Mouse (Mus musculus) gastrocnemius, adult 8-10 months (tissue): ENCODE results near the gene Cox8c. TPM values are rescaled to one million over a fixed set of nuclear protein-coding genes. Genes with fewer than 3 reads are reported as not detected.

Experiments used
- DNase-seq, 2 experiments: peaks; one replicate each; pipeline ENCODE4 v3.0.0; 2022; ENCODE audit warnings: low spot score in 2 of 2
- total RNA-seq, 4 experiments: library from RNA; stranded (reverse); gene quantifications; 2 replicates each; pipeline ENCODE4 v1.2.4; 2022

Gene Cox8c
- not detected for total RNA-seq

GRCm38 (mm10) chr12:102899091-102899490 lies at the start of gene Cox8c:
Gene Cox8c, plus strand, starts transcription at chr12:102899316.
- DNase-seq: no peak

- no peak for DNase-seq
Measured at GRCm38 (mm10) chr12:102860806-102861205, 38.3 kb upstream of the Cox8c start.

GRCm38 (mm10) chr12:102869802-102870201 lies 29.3 kb upstream of the Cox8c start:
- DNase-seq: no peak

- no peak for DNase-seq
Measured at GRCm38 (mm10) chr12:102870527-102870926, 28.6 kb upstream of the Cox8c start.

- DNase-seq: peak; percentile 5 to 12
Measured at GRCm38 (mm10) chr12:102877301-102878030, 21.6 kb upstream of the Cox8c start.

- DNase-seq: peak; percentile 93 to 95
Measured at GRCm38 (mm10) chr12:102878031-102878823, 20.9 kb upstream of the Cox8c start, which contains the start of gene Btbd7. Gene Btbd7, minus strand, starts transcription at chr12:102878471.

GRCm38 (mm10) chr12:102878901-102879300 lies 20.2 kb upstream of the Cox8c start:
- no peak for DNase-seq

GRCm38 (mm10) chr12:102885735-102886134 lies 13.4 kb upstream of the Cox8c start:
- no peak for DNase-seq

- DNase-seq: no peak
Measured at GRCm38 (mm10) chr12:102887366-102887765, 11.8 kb upstream of the Cox8c start.

- DNase-seq: no peak
Measured at GRCm38 (mm10) chr12:102888568-102888967, 10.5 kb upstream of the Cox8c start.

- DNase-seq: no peak
Measured at GRCm38 (mm10) chr12:102908191-102908590, 9.1 kb downstream of the Cox8c start.

GRCm38 (mm10) chr12:102916073-102916472 lies 17.0 kb downstream of the Cox8c start:
- DNase-seq: no peak

GRCm38 (mm10) chr12:102929764-102930163 lies 30.6 kb downstream of the Cox8c start:
- no peak for DNase-seq

- DNase-seq: no peak
Measured at GRCm38 (mm10) chr12:102930335-102930734, 31.2 kb downstream of the Cox8c start.

- no peak for DNase-seq
Measured at GRCm38 (mm10) chr12:102930789-102931188, 31.7 kb downstream of the Cox8c start.

- no peak for DNase-seq
Measured at GRCm38 (mm10) chr12:102935892-102936291, 36.8 kb downstream of the Cox8c start.

GRCm38 (mm10) chr12:102945571-102945970 lies 46.5 kb downstream of the Cox8c start:
- DNase-seq: no peak

- no peak for DNase-seq
Measured at GRCm38 (mm10) chr12:102947826-102948225, 48.7 kb downstream of the Cox8c start.

- no peak for DNase-seq
Measured at GRCm38 (mm10) chr12:102948778-102949394, 49.8 kb downstream of the Cox8c start, which contains the start of gene Unc79. Gene Unc79, plus strand, starts transcription at chr12:102948859.

GRCm38 (mm10) chr12:102949395-102950208 lies 50.5 kb downstream of the Cox8c start:
- no peak for DNase-seq
